Mouse (Mus musculus): ENCODE data around the gene Nln.

- TF ChIP-seq USF1 (IDR thresholded peaks at IDR 0.05; ENCODE audit: low read depth, low read length) = no peak
- no peak for TF ChIP-seq EP300 (IDR thresholded peaks at IDR 0.05; ENCODE audit: low read depth in 1 of 2, low read length in 2 of 2)
- TF ChIP-seq CTCF (IDR thresholded peaks at IDR 0.05 in 2 of 3, conservative IDR thresholded peaks at IDR 0.05 in 1 of 3; ENCODE audit: control insufficient read depth in 1 of 3, insufficient read depth in 1 of 3, low read depth in 2 of 3, low read length in 3 of 3, poor library complexity in 1 of 3, severe bottlenecking in 1 of 3) = no peak
- no peak for TF ChIP-seq UBTF (IDR thresholded peaks at IDR 0.05; ENCODE audit: borderline replicate concordance, insufficient read depth, low read depth, low read length)
- no peak for TF ChIP-seq SMC3 (IDR thresholded peaks at IDR 0.05; ENCODE audit: low read depth, low read length)
- TF ChIP-seq POLR2A (IDR thresholded peaks at IDR 0.05; ENCODE audit: control insufficient read depth in 1 of 2, insufficient read depth in 1 of 2, low read depth in 1 of 2, low read length in 2 of 2, poor library complexity in 1 of 2) = no peak
- no peak for TF ChIP-seq HCFC1 (IDR thresholded peaks at IDR 0.05; ENCODE audit: low read depth, low read length)
- TF ChIP-seq TCF12 (IDR thresholded peaks at IDR 0.05; ENCODE audit: low read depth, low read length) = no peak
- no peak for TF ChIP-seq ZC3H11A (IDR thresholded peaks at IDR 0.05; ENCODE audit: low read depth, low read length)
- TF ChIP-seq USF2 (IDR thresholded peaks at IDR 0.05; ENCODE audit: borderline replicate concordance in 1 of 2, insufficient read depth in 1 of 2, low read depth in 1 of 2, low read length in 2 of 2) = no peak
- TF ChIP-seq SIN3A (IDR thresholded peaks at IDR 0.05; ENCODE audit: low read length) = no peak
- no peak for TF ChIP-seq MXI1 (IDR thresholded peaks at IDR 0.05; ENCODE audit: low read depth, low read length)
- TF ChIP-seq GATA1 (IDR thresholded peaks at IDR 0.05; ENCODE audit: low read depth, low read length) = no peak
Observed at GRCm38 (mm10) chr13:104042738-104043137, 66.7 kb downstream of the Nln start.

Data from MEL (cell line).